8 mouse cellular contexts compared by ENCODE assay signal in the genomic region with DNA sequence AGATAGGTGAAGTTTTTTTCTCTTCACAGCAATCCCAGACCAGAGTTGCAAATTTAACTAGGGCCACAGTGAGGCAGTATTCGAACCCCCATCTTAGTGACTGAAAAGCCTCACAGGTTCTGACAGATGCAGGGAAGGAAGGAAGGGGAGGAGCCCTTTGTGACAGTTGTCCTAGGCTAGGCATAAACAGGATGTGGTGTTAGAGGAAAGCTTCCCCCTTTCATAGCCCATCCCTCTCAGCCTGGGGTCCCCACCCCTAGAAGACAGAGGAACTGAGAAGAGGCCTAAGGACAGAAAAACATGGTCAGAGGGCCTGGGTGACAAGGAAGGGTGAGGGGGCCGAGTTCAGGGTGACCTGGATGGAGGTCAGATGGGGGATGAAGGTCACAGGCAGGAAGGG. TPM values are rescaled to one million over a fixed set of nuclear protein-coding genes. Genes with fewer than 3 reads are reported as not detected.
DNase-seq lines count a peak whose midpoint lies in the region; ATAC-seq and TF ChIP-seq lines count a peak whose summit lies in the region.

No protein-coding gene starts in this region.

- H3K4me3 ChIP-seq in embryonic facial prominence, embryonic 14.5 days (ENCODE audit: low read depth, low read length), result no peak overlapping the region
- peak overlapping the region; percentile 11; the same call in 1 of the 2 replicates for H3K4me3 ChIP-seq in olfactory bulb, adult 2 months (ENCODE audit: insufficient read depth, low read depth, low read length)

- H3K9me3 ChIP-seq in embryonic facial prominence, embryonic 14.5 days (ENCODE audit: control insufficient read depth, low read length), result no peaks in the 10 kb centered on the region

- H3K4me2 ChIP-seq in embryonic facial prominence, embryonic 14.5 days (ENCODE audit: low read depth, low read length), result no peak overlapping the region

- H3K27me3 ChIP-seq in embryonic facial prominence, embryonic 14.5 days (replicated peaks; ENCODE audit: control insufficient read depth, insufficient read depth, low read length), result 0 out of 2 replicates have a peak, but pooled peaks cover under 1% of the 10 kb centered on the region

- WGBS in embryonic facial prominence, embryonic 14.5 days, result 50% methylated on average over 2 of the region's 2 CpGs
- WGBS in olfactory bulb, adult 2 months, result 42% methylated on average over 2 of the region's 2 CpGs

- H3K9ac ChIP-seq in embryonic facial prominence, embryonic 14.5 days (ENCODE audit: low read depth, low read length), result no peak overlapping the region

- H3K27ac ChIP-seq in embryonic facial prominence, embryonic 14.5 days (replicated peaks; ENCODE audit: low read depth, low read length), result no peak overlapping the region; the same call in 1 of the 2 replicates
- H3K27ac ChIP-seq in olfactory bulb, adult 2 months (ENCODE audit: insufficient read depth, low read depth, low read length), result no peak overlapping the region

- peak; percentile 54 for DNase-seq in adrenal gland, postnatal 14 days
- DNase-seq in adrenal gland, adult 18-20 months (ENCODE audit: low spot score in 2 of 2), result no peak
- peak; percentile 27 for DNase-seq in embryonic facial prominence, embryonic 14.5 days (ENCODE audit: low spot score)
- DNase-seq in liver, result peak; percentile 32
- no peak for DNase-seq in ovary, adult 18-20 months (ENCODE audit: low spot score)
- DNase-seq in urinary bladder, postnatal 25 days (ENCODE audit: low spot score), result no peak
- DNase-seq in embryo, embryonic 10.5 days (ENCODE audit: low spot score), result no peak

- no peak for TF ChIP-seq POLR2A in olfactory bulb, adult 2 months (IDR thresholded peaks at IDR 0.05; ENCODE audit: insufficient read depth, low read depth, low read length)

- ATAC-seq in embryonic facial prominence, embryonic 14.5 days (ENCODE audit: low read depth), result no peak

- no peak for TF ChIP-seq CTCF in olfactory bulb, adult 2 months (IDR thresholded peaks at IDR 0.05; ENCODE audit: insufficient read depth, low read depth, low read length)

- no peaks in the 10 kb centered on the region for H3K4me1 ChIP-seq in embryonic facial prominence, embryonic 14.5 days (ENCODE audit: control insufficient read depth, insufficient read depth, low read length)
- H3K4me1 ChIP-seq in olfactory bulb, adult 2 months (ENCODE audit: control insufficient read depth, insufficient read depth, low read length), result peaks cover 6% of the 10 kb centered on the region

- H3K36me3 ChIP-seq in embryonic facial prominence, embryonic 14.5 days (ENCODE audit: control insufficient read depth, insufficient read depth, low read length), result no peaks in the 10 kb centered on the region

RNA-seq across cellular contexts. Expression of a gene that starts 3.5 kb away (rescaled TPM):
- total RNA-seq in adrenal gland, postnatal 14 days (2021), result 14.7 and 24.7 TPM in 2 replicates
- total RNA-seq in adrenal gland, adult 18-20 months (2021), result 1 to 10 TPM; 8.0 to 9.5 TPM
- polyA plus RNA-seq in embryonic facial prominence, embryonic 14.5 days (2014; fragmentation: Nextera tagmentation; extraction: Ambion mirVana), result 14.7 and 20.4 TPM in 2 replicates
- polyA plus RNA-seq in olfactory bulb, adult 2 months (2012; ENCODE audit: insufficient read depth, insufficient read length, low replicate concordance, missing spikeins), result not detected in 2 replicates

RNA-seq across cellular contexts. Expression of a gene that starts 11.0 kb away (rescaled TPM):
- total RNA-seq in adrenal gland, postnatal 14 days (2021), result 11.5 and 12.8 TPM in 2 replicates
- total RNA-seq in adrenal gland, adult 18-20 months (2021), result 10 to 100 TPM; 10.7 to 13.1 TPM
- 4.0 and 6.7 TPM in 2 replicates for polyA plus RNA-seq in embryonic facial prominence, embryonic 14.5 days (2014; fragmentation: Nextera tagmentation; extraction: Ambion mirVana)
- not detected in 2 replicates for polyA plus RNA-seq in olfactory bulb, adult 2 months (2012; ENCODE audit: insufficient read depth, insufficient read length, low replicate concordance, missing spikeins)

RNA-seq across cellular contexts. Expression of a gene that starts 48.0 kb away (rescaled TPM):
- 77.0 and 87.6 TPM in 2 replicates for total RNA-seq in adrenal gland, postnatal 14 days (2021)
- total RNA-seq in adrenal gland, adult 18-20 months (2021), result 10 to 100 TPM; 76.7 to 86.6 TPM
- polyA plus RNA-seq in embryonic facial prominence, embryonic 14.5 days (2014; fragmentation: Nextera tagmentation; extraction: Ambion mirVana), result 52.1 and 54.1 TPM in 2 replicates
- polyA plus RNA-seq in olfactory bulb, adult 2 months (2012; ENCODE audit: insufficient read depth, insufficient read length, low replicate concordance, missing spikeins), result 1,326 TPM in 1 of 2 replicates, not detected in the other

RNA-seq across cellular contexts. Expression of a gene that starts 48.2 kb away (rescaled TPM):
- 29.6 and 30.5 TPM in 2 replicates for total RNA-seq in adrenal gland, postnatal 14 days (2021)
- 10 to 100 TPM; 36.9 to 37.0 TPM for total RNA-seq in adrenal gland, adult 18-20 months (2021)
- 44.1 and 48.2 TPM in 2 replicates for polyA plus RNA-seq in embryonic facial prominence, embryonic 14.5 days (2014; fragmentation: Nextera tagmentation; extraction: Ambion mirVana)
- polyA plus RNA-seq in olfactory bulb, adult 2 months (2012; ENCODE audit: insufficient read depth, insufficient read length, low replicate concordance, missing spikeins), result not detected in 2 replicates

Comparison
In these comparisons a context has a peak if more than half of its experiments do, and no peak if none do; other contexts are left out.
1. DNase-seq: peak in adrenal gland, postnatal 14 days (single experiment), embryonic facial prominence, embryonic 14.5 days (single experiment) and liver (single experiment); none in adrenal gland, adult 18-20 months (0 of 2), ovary, adult 18-20 months (single experiment), urinary bladder, postnatal 25 days (single experiment) and embryo, embryonic 10.5 days (single experiment).